Mouse (Mus musculus) kidney, embryonic 14.5 days (tissue): Measurements from ENCODE around the gene Lce1l. TPM values are rescaled to one million over a fixed set of nuclear protein-coding genes. Genes with fewer than 3 reads are reported as not detected.

Experiments used
- ATAC-seq: fragments of 200-750 bp; cut with Nextera tagmentation; 2 replicates; pipeline ENCODE4 v1.8.0; 2017; ENCODE audit warnings: moderate number of reproducible peaks, mild to moderate bottlenecking, moderate TSS enrichment, moderate library complexity; ENCODE audit not compliant: low FRiP score, low TSS enrichment
- H3K27ac ChIP-seq: fragments of 300-500 bp; sonication (generic); 2 replicates; pipeline ENCODE4 v1.5.1; 2014; ENCODE audit warnings: low read depth, mild to moderate bottlenecking, low read length, moderate library complexity, mixed read lengths
- H3K27me3 ChIP-seq: fragments of 300-500 bp; sonication (generic); 2 replicates; pipeline ENCODE4 v1.6.1; 2014; ENCODE audit warnings: mild to moderate bottlenecking, low read length; ENCODE audit not compliant: control insufficient read depth, insufficient read depth
- H3K36me3 ChIP-seq: fragments of 300-500 bp; sonication (generic); 2 replicates; pipeline ENCODE4 v1.6.1; 2014; ENCODE audit warnings: low read length, mixed read lengths; ENCODE audit not compliant: control insufficient read depth, insufficient read depth
- H3K4me1 ChIP-seq: fragments of 300-500 bp; sonication (generic); 2 replicates; pipeline ENCODE4 v1.6.1; 2014; ENCODE audit warnings: low read length, mixed read lengths; ENCODE audit not compliant: control insufficient read depth, insufficient read depth
- H3K4me2 ChIP-seq: fragments of 300-500 bp; sonication (generic); replicated peaks from 2 replicates; pipeline ENCODE4 v1.6.1; 2014; ENCODE audit warnings: low read depth, mild to moderate bottlenecking, low read length
- H3K4me3 ChIP-seq: fragments of 300-500 bp; sonication (generic); 2 replicates; pipeline ENCODE4 v1.5.1; 2014; ENCODE audit warnings: mild to moderate bottlenecking, low read length
- H3K9ac ChIP-seq: fragments of 300-500 bp; sonication (generic); 2 replicates; pipeline ENCODE4 v1.6.1; 2014; ENCODE audit warnings: low read depth, mild to moderate bottlenecking, low read length, moderate library complexity
- H3K9me3 ChIP-seq: fragments of 300-500 bp; sonication (generic); 2 replicates; pipeline ENCODE4 v1.6.1; 2016; ENCODE audit warnings: low read length; ENCODE audit not compliant: control insufficient read depth
- polyA plus RNA-seq: library from polyadenylated mRNA; unstranded; fragments of >200 nt; fragmentation: Nextera tagmentation; extraction: Ambion mirVana; gene quantifications from 2 replicates; pipeline ENCODE4 v1.2.1, GENCODE M21; 2014

The Lce1l gene
- polyA plus RNA-seq, 1 experiment from 2014 or later, result not detected

DNA sequence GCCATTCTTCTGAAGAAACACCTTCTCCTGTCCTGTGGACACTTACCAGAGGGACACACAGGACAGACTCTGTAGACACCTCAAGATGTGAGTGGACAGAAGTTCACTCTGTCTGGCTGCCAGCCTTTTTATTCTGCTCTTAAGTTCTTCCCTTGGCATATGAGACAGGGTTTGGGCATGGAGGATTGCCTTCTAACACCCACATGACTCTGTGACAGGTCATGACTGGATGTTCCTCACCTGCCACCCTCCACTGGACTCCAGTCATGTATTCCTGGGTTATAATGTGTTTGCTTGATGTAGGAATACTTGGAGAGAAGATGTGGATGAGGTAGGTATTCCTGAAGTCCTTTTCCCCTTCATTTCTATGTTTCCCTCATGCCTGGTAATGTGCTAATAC is 43.3 kb downstream of the Lce1l start, which contains the start of gene Lce1k:
Gene Lce1k, minus strand, starts transcription at position 101 of the 400 bp plus-strand sequence.
- Histone ChIP-seq H3K4me3 (no peak within 1 kb of the TSS), H3K4me1 (no peaks in the 10 kb centered on the region), H3K9ac (no peak within 1 kb of the TSS), H3K9me3 (no peaks in the 10 kb centered on the region), H3K27ac (no peak within 1 kb of the TSS), H3K36me3 (no peaks in the 10 kb centered on the region), H3K4me2 (no peak within 1 kb of the TSS), H3K27me3 (no peaks in the 10 kb centered on the region)
- ATAC-seq, result no peak

Other genes starting within 250 kb of the Lce1l start
- gene 2210017I01Rik, start 243.8 kb downstream of the Lce1l start, polyA plus RNA-seq, result not detected in 2 replicates
- gene Lce6a, start 229.6 kb downstream of the Lce1l start, polyA plus RNA-seq, result not detected in 2 replicates
- gene Lce1a1, start 203.0 kb downstream of the Lce1l start, polyA plus RNA-seq, result not detected in 2 replicates
- gene Lce1b, start 194.4 kb downstream of the Lce1l start, polyA plus RNA-seq, result not detected in 2 replicates
- gene Lce1a2, start 181.0 kb downstream of the Lce1l start, polyA plus RNA-seq, result not detected in 2 replicates
- gene Lce1c, start 172.0 kb downstream of the Lce1l start, polyA plus RNA-seq, result not detected in 2 replicates
- gene Lce1d, start 164.1 kb downstream of the Lce1l start, polyA plus RNA-seq, result not detected in 2 replicates
- not detected in 2 replicates for gene Lce1e, start 142.2 kb downstream of the Lce1l start, polyA plus RNA-seq
- gene Lce1f, start 130.9 kb downstream of the Lce1l start, polyA plus RNA-seq, result not detected in 2 replicates
- gene Gm38119, start 112.2 kb downstream of the Lce1l start, polyA plus RNA-seq, result not detected in 2 replicates
- gene Lce1g, start 98.9 kb downstream of the Lce1l start, polyA plus RNA-seq, result not detected in 2 replicates
- gene Lce1h, start 86.2 kb downstream of the Lce1l start, polyA plus RNA-seq, result not detected in 2 replicates
- not detected in 2 replicates for gene Lce1i, start 72.4 kb downstream of the Lce1l start, polyA plus RNA-seq
- gene Lce1j, start 60.8 kb downstream of the Lce1l start, polyA plus RNA-seq, result not detected in 2 replicates
- gene Lce1k, start 43.4 kb downstream of the Lce1l start, polyA plus RNA-seq, result not detected in 2 replicates
- gene Kprp, start 24.0 kb downstream of the Lce1l start, polyA plus RNA-seq, result not detected in 2 replicates
- not detected in 2 replicates for gene 2310050C09Rik, start 18.9 kb upstream of the Lce1l start, polyA plus RNA-seq
- not detected in 2 replicates for gene Lce3a, start 74.9 kb upstream of the Lce1l start, polyA plus RNA-seq
- gene Lce3b, start 81.7 kb upstream of the Lce1l start, polyA plus RNA-seq, result not detected in 2 replicates
- gene Lce3c, start 93.2 kb upstream of the Lce1l start, polyA plus RNA-seq, result not detected in 2 replicates
- not detected in 2 replicates for gene Lce3d, start 106.1 kb upstream of the Lce1l start, polyA plus RNA-seq
- gene Lce3e, start 115.8 kb upstream of the Lce1l start, polyA plus RNA-seq, result not detected in 2 replicates
- gene Lce3f, start 140.9 kb upstream of the Lce1l start, polyA plus RNA-seq, result not detected in 2 replicates
- gene Crct1, start 164.4 kb upstream of the Lce1l start, polyA plus RNA-seq, result 0.64 and 0.67 TPM in 2 replicates
- not detected in 2 replicates for gene Lce1m, start 167.8 kb upstream of the Lce1l start, polyA plus RNA-seq
- not detected in 2 replicates for gene Gm4858, start 217.5 kb upstream of the Lce1l start, polyA plus RNA-seq